Mouse (Mus musculus) lung, adult 2 months (tissue): ENCODE measurements around the gene Samd13.

ENCODE experiments used
- CTCF ChIP-seq: fragments of 200-500 bp; IDR thresholded peaks from 2 replicates; pipeline ENCODE4 v1.5.1; 2011; ENCODE audit warnings: mild to moderate bottlenecking, low read length, control low read depth; ENCODE audit not compliant: insufficient read depth
- POLR2A ChIP-seq: fragments of 200-500 bp; IDR thresholded peaks from 2 replicates; pipeline ENCODE4 v1.6.1; 2011; ENCODE audit warnings: low read depth, mild to moderate bottlenecking, control low read depth, low read length, borderline replicate concordance; ENCODE audit errors: extremely low read depth

GRCm38 (mm10) chr3:146680625-146681024 lies 4.8 kb downstream of the Samd13 start:
- TF ChIP-seq CTCF (no peak), POLR2A (no peak)
